Mouse (Mus musculus) induced T-regulatory cell, adult 2 months (primary cell): ENCODE results near the gene Cd2bp2.

Experiments
- DNase-seq: peaks from one replicate; pipeline ENCODE4 v3.0.0-alpha.2; 2012; ENCODE audit warnings: low read depth

Cd2bp2 gene

DNA sequence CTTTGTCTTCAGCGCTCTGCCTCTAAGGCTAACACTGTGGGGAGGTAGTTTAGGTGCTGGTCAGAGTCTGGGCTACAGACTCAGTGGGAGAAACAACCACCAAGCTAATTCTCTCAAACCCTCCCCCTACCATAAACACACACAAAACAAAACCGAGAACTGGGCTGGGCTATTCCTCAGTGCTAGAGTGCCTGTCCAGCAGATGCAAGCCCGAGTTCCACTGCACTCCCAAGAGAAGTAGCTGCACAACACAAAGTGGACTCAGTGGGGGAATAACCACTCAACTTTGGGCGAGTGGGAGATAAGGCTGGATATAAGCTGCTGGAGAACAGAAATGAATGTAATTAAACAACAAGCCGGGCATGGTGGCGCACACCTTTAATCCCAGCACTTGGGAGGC is 5.2 kb downstream of the Cd2bp2 start:
- peak; percentile 20 for DNase-seq

- DNase-seq, result peak; percentile 85
These were observed 7.3 kb downstream of the Cd2bp2 start for GRCm38 (mm10) chr7:127188305-127189276.

GRCm38 (mm10) chr7:127187351-127187750 is 8.5 kb downstream of the Cd2bp2 start:
- DNase-seq, result peak; percentile 46

- peak; percentile 70 for DNase-seq
These were observed 10.2 kb downstream of the Cd2bp2 start for GRCm38 (mm10) chr7:127185601-127186000.

GRCm38 (mm10) chr7:127184720-127185119 is 11.1 kb downstream of the Cd2bp2 start:
- no peak for DNase-seq

GRCm38 (mm10) chr7:127183828-127184227 is 12.0 kb downstream of the Cd2bp2 start:
- peak; percentile 67 for DNase-seq

GRCm38 (mm10) chr7:127183345-127183744 is 12.5 kb downstream of the Cd2bp2 start:
- DNase-seq, result no peak

- peak; percentile 75 for DNase-seq
These were observed 14.1 kb downstream of the Cd2bp2 start for GRCm38 (mm10) chr7:127181724-127182123.

DNA sequence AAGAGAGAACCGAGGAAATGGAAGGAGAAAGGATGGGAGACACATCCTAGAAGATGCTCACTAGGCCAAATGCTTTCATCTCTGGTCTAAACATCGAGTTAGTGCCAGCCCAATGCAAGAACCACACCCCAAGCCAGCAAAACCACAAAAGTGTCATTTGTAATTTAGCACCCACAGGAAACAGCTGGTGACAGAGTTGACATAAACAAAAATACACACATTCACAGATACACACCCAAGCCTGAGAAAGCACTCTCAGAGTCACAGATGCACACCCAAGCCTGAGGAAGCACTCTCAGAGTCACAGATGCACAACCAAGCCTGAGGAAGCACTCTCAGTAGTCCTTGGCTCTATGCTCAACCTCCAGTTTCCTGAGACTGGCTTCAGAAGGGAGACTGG is 15.1 kb downstream of the Cd2bp2 start:
- DNase-seq, result peak; percentile 86

- peak; percentile 81 for DNase-seq
These were observed 18.9 kb downstream of the Cd2bp2 start for GRCm38 (mm10) chr7:127176937-127177336.

DNA sequence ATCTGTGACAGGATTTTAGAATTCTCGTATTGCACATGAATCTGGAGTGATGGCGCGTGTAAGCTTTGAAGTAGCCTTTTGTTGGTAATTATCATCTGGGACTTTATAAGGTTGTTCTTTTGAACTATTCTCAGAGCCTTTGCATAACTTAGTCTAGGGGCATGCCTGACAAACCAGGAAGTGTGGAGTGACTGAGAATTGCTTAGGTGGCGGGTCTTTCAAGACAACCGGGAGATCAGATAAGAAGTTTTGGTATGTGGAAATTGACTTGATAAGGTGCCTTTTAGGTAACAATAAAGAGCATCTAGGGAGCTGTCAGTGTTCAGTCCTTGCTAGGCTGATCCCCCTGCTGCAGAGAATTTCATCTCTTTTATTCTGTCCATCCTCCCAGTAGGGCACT is 29.3 kb downstream of the Cd2bp2 start:
- peak; percentile 71 for DNase-seq

DNA sequence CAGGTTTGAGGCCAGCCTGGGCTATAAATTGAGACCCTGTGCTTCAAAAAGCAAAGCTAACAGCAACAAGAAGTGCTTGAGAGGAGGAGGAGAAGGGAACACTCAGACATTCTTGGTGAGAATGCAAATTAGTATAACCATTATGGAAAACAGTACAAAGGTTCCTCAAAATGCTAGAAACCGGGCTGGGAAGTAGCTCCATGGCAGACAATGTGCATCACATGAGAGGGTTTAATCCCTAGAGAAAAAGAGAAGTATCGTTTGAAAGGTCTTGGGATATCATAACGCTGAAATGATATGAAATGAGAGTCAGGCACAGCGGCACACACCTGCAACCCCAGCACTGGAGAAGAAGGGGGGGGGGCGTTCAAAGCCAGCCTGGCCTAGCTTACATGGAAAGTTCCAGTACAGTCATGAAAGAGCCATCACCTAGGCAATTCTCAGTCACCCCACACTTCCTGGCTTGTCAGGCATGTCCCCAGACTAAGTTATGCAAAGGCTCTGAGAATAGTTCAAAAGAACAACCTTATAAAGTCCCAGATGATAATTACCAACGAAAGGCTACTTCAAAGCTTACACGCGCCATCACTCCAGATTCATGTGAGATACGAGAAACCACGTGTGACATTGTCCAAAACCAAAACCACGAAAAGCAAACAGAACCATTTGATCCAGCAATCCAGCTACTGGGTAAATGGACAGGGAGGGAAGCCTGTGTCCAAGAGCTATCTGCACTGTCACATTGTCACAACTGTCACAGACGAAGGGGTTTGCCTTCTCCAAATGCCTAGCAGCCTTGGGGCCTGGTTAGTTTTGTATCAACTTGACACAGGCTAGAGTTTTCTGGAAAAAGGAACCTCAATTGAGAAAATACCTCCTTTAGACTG is 30.0 kb downstream of the Cd2bp2 start:
- peak; percentile 74 for DNase-seq

DNA sequence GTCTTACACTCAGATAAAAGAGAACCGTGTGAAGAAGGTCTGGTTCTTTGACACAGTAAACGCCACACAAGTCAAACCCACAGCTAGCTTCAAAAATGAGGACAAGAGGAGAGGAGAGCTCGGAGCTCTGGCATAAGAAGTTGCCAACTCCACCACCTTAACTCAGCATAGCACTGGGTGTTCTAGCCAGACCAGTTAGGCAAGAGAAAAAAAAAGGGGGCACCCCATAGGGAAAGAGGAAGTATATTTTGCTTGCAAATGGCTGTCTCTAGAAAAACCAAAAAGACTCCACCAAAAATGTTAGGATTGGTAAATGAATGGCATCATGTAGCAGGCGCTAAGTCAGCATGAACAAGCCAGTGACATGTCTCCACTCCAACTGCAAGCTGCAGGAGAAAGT is 31.8 kb downstream of the Cd2bp2 start:
- DNase-seq, result no peak

- no peak for DNase-seq
These were observed 33.3 kb downstream of the Cd2bp2 start for GRCm38 (mm10) chr7:127162546-127162945.

DNA sequence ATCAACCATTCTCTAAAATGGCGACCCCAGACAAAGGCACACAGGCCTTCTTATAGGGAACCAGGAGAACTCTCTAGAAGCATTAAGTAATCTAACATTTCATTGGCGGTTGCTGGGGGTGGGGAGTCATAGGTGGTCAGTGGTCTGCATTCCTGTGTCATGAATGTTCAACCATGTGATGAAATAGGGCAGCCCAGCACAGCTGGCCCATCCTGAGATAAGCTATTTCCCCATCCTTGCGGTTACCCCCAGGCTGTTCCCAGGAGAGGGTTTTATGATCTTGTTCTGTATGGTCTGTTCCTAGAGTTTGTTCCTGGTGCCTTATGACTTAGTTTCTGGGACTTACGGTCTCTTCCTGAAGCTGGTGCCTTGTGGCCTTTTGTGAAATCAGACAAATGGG is 38.3 kb downstream of the Cd2bp2 start:
- no peak for DNase-seq

GRCm38 (mm10) chr7:127153477-127153876 is 42.4 kb downstream of the Cd2bp2 start:
- DNase-seq, result no peak

- DNase-seq, result no peak
These were observed 43.4 kb downstream of the Cd2bp2 start for GRCm38 (mm10) chr7:127152464-127152863.

- DNase-seq, result no peak
These were observed 47.9 kb downstream of the Cd2bp2 start for GRCm38 (mm10) chr7:127147901-127148300.

DNA sequence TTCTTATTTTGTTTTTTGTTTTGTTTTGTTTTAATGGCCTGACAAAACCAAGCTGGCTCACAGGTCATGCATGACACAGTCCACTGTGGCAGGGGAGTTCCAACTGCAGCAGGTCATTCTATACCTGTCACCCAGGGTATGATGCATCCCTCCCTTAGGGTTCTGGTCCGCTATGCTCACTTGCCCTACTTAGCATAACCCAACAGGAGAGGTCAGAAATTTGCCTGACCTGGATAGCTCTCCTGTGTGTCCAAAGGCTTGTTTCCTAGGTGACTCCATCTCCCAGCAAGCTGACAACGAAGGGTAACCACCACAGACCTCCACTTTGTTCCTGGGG is 49.6 kb downstream of the Cd2bp2 start:
- no peak for DNase-seq

DNA sequence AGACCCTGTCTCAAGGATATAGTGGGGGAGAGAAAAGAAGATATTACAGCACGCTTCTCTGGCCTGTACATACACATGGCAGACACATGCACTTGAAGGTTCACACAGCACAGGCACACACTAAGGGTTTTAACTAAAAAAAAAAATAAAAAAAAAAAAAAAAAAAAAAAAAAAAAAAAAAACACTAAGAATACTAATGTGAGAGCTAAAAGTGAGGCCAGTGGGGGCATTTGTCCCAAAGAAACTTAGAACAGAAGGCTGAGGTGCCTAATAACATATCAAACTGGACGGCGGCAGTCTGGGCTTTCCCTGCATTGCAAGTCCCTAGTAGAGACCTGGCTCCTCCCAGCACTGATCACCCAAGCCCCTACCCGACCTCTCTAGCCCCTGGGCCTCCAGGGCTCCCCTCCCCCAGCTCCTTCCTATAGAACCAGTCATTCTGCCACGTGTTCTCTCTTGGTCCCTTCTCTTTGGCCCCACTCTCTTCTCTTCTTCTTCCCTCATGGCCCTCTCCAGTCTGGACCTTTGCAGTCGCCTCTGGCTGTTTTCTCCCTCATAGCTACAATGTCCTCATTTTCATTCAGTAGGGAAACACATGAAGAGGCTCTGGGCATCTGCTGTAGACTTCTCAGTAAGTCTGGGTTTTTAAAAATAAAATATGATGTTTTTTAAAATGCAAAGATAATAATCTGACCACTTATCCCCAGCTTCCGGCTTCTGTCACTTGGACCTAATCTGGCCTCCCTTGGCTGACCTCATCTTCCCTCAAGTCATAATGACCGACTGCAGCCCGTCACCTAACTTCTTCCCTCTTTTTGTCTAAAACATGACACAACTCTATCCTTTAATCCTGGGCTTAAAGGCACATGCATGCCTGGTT is 50.2 kb downstream of the Cd2bp2 start:
- no peak for DNase-seq

GRCm38 (mm10) chr7:127144412-127144811 is 51.4 kb downstream of the Cd2bp2 start:
- peak; percentile 87 for DNase-seq

- DNase-seq, result no peak
These were observed 53.2 kb downstream of the Cd2bp2 start for GRCm38 (mm10) chr7:127142666-127143065.
